Mouse (Mus musculus): ENCODE measurements around the gene Casd1.

The Casd1 gene

GRCm38 (mm10) chr6:4600658-4601296 is at the start of gene Casd1:
Gene Casd1 (plus strand): TSS chr6:4600839.
- DNase-seq (ENCODE audit: low spot score in 2 of 2), result peak; percentile 25 to 48

GRCm38 (mm10) chr6:4555366-4555765 is 45.3 kb upstream of the Casd1 start:
- DNase-seq (ENCODE audit: low spot score in 2 of 2), result no peak

DNA sequence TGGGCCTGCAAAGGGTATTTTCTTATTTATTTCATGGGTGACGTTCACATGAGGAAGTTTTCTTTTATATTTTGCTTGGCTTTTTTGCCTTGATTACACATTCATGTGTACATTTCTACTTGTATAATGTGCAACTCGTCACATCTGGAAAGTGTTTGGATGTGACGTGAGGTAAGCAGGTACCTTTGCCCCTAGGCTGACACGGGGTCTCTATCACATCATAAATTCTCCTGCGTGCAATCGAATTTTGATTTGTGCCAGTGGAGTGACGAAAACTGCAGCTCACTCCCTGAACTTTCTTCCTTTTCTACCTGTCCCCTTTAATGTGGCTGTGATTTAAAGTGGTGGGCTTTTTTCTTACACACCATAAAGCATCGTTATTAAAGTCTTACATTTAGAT is 43.6 kb upstream of the Casd1 start:
- no peak for DNase-seq (ENCODE audit: low spot score in 2 of 2)

GRCm38 (mm10) chr6:4557678-4558077 is 43.0 kb upstream of the Casd1 start:
- DNase-seq (ENCODE audit: low spot score in 2 of 2), result peak; percentile 38 to 48

GRCm38 (mm10) chr6:4561156-4561555 is 39.5 kb upstream of the Casd1 start:
- no peak for DNase-seq (ENCODE audit: low spot score in 2 of 2)

- DNase-seq (ENCODE audit: low spot score in 2 of 2), result no peak
Measured at GRCm38 (mm10) chr6:4561621-4562020, 39.0 kb upstream of the Casd1 start.

DNA sequence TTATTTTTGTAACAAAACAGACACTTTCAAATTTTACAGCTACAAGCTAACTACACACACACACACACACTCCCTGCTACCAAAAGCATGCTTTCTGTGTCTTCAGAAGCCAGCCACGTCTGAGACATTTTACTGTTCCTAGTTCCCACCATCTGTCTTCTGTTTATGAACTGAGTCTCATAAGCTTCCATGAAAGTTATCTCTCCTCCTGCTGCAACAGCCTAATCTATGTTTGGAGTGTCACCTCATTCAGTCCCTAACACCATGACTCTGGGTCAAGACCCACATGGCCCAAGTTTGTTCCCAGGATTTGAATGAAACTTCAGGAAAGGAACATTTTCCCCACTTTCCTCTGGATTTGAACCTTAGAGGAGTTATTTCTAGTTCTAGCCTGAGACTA is 38.2 kb upstream of the Casd1 start:
- DNase-seq (ENCODE audit: low spot score in 2 of 2), result no peak

DNA sequence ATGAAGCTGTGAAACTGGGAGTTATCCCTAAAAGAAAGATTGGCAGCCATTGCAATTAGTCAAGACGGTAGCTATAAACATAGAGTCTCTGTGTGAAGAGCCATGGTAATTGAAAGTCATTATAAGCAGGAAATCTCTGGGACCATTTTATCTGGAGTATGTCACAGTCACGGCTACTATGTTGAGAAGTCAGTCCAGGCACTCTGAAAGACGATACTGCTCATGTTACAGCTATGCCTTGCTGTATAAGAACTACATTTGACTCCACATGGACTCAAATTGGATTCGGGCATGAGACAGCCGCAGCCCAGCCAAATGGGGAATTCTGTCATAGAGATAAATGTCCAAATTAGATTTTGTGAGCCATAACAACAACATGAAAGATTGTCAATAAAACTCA is 37.2 kb upstream of the Casd1 start:
- DNase-seq (ENCODE audit: low spot score in 2 of 2), result no peak

GRCm38 (mm10) chr6:4570412-4570811 is 30.2 kb upstream of the Casd1 start:
- DNase-seq (ENCODE audit: low spot score in 2 of 2), result no peak

GRCm38 (mm10) chr6:4577756-4578155 is 22.9 kb upstream of the Casd1 start:
- no peak for DNase-seq (ENCODE audit: low spot score in 2 of 2)

DNA sequence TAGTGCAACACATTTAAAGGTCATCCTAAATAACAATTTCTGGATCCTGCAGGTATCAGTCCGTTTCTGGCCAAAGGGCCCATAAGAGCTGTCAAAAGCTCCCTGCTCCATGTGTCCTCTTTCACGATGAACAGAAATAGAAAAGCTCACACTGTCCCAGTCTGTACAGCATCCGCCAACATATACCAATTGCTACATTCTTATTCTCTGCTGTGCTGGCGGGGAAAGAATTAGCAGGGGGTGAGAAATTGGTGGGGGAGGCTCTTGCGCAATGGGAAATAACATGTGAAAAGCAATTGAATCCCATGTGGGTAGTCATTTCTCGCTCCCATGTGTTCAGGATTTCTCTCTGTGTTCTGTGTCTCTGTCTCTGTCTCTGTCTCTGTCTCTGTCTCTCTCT is 22.3 kb upstream of the Casd1 start:
- DNase-seq (ENCODE audit: low spot score in 2 of 2), result no peak

GRCm38 (mm10) chr6:4579620-4580019 is 21.0 kb upstream of the Casd1 start:
- DNase-seq (ENCODE audit: low spot score in 2 of 2), result no peak

GRCm38 (mm10) chr6:4583485-4583884 is 17.2 kb upstream of the Casd1 start:
- no peak for DNase-seq (ENCODE audit: low spot score in 2 of 2)

- no peak for DNase-seq (ENCODE audit: low spot score in 2 of 2)
Measured at GRCm38 (mm10) chr6:4587946-4588345, 12.7 kb upstream of the Casd1 start.

DNA sequence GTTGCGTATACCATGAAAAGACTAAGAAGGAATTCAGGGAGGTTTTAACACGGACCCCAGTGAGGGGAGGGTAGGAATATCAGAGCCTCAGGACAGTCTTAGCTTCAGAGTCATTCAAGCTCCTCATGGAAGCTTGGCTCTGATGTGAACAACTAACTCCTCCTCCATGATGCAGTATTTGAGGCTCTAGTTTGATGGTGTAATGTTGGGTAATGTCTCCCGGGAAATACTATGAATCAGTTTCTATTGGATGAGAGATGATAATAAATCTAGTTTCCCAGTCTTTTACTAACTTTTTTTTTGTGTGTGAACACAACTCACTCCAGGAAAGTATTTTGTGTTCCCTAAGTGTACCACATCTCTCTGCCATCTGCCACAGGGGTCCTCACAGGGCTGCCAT is 11.9 kb upstream of the Casd1 start:
- DNase-seq (ENCODE audit: low spot score in 2 of 2), result no peak

GRCm38 (mm10) chr6:4590089-4590488 is 10.6 kb upstream of the Casd1 start:
- no peak for DNase-seq (ENCODE audit: low spot score in 2 of 2)

DNA sequence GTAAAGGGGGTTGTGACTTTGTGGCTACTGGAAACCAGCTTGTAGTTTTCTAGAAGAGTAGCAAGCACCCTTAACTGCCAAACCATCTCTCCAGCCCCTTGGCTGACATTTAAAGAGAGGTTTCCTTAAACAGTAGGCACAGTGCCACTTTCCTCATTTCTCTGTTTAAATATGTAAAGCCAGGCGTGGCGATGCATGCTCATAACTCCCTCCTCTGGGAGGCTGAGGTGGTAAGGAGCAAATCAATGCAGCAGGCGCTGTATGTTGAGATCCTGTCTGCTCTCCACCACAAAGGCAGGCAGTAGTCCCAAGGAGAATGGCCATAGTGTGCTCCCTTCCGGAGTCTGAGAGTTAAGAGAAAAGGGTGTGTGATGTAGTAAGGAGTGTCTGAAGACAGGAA is 2.9 kb upstream of the Casd1 start:
- no peak for DNase-seq (ENCODE audit: low spot score in 2 of 2)

GRCm38 (mm10) chr6:4600085-4600657 is 468 bp upstream of the Casd1 start:
- DNase-seq (ENCODE audit: low spot score in 2 of 2), result no peak

DNA sequence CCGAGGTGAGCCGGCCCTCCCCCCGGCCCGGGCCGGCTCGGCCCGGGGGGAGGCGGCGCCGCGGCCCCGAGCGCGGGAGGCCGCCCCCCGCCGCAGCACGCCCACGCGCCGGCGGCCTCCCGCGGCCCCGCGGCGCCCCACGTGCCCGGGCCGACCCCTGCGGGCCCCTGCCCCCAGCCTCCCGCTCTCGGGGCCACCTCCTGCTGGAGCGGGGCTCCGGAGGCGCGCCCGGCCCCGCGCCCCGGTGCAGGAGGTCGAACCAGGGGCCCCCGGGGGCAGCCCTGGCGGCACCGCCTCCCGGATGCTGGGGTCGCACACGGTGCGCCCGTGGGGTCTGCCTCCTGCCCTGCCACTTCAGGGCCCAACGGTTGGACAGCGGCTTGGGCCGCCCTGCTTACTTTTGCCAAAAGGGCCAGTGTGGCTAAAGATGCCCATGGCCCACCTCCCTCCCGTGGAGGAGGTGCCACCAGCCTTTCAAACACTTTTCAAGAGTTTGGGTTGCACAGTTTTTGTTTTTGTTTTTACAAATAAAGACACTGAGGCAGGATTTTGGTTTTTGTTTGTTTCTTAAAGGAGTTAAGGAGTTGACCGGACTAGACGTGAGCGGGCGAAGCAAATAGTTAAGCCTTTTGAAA is 775 bp downstream of the Casd1 start:
- DNase-seq (ENCODE audit: low spot score in 2 of 2), result no peak

DNA sequence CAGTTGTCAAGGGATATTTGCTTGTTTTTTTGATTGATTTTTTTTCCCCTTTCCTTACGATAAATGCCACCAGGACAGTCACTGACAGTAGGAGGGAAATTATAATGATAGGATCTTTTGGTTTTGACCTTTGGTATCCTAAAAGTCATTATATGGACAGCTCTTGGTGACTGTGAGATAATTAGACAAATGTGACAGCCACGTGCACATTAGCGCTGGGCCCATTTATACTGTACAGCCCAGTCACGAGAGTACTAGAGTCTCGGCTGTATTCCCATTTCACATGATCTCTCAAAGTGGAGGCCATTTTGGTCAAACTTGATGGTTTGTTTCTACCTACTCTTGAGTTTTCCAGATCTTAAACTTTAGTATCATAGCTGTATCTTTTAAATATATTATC is 1.4 kb downstream of the Casd1 start:
- DNase-seq (ENCODE audit: low spot score in 2 of 2), result no peak

GRCm38 (mm10) chr6:4606394-4606793 is 5.8 kb downstream of the Casd1 start:
- DNase-seq (ENCODE audit: low spot score in 2 of 2), result no peak

GRCm38 (mm10) chr6:4610216-4610896 is 9.7 kb downstream of the Casd1 start:
- no peak for DNase-seq (ENCODE audit: low spot score in 2 of 2)

DNA sequence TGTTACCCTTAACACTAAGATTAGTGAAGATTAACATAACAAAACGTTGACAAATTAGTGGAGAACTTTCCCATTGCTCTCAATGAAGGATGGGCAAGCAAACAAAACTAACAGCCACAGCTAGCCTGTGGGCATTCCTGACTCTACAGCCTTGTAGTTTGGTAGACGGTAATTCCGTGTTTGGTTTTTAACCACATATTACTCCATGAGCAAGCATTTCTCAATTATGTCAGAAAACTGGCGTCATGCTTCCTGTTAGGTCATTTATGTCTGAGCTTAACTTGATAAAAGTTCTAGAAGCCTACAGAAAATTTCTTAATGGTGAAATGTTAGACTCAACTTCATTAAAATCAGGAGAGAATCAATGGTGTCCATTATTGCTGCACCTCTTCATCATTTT is 11.2 kb downstream of the Casd1 start:
- DNase-seq (ENCODE audit: low spot score in 2 of 2), result no peak

All from frontal cortex, postnatal 14 days (tissue).